Mouse (Mus musculus) E14TG2a.4 (cell line): Measurements from ENCODE around the gene Ntsr1.

Source experiments
- CTCF ChIP-seq: conservative IDR thresholded peaks from 2 replicates; pipeline ENCODE4 v1.5.1; 2014; ENCODE audit warnings: low read length
- POU5F1 ChIP-seq: IDR thresholded peaks from 2 replicates; pipeline ENCODE4 v1.6.1; 2014; ENCODE audit warnings: low read length, borderline replicate concordance

GRCm38 (mm10) chr2:180560245-180560644 is 60.5 kb downstream of the Ntsr1 start:
- TF ChIP-seq CTCF (peak; percentile 93), POU5F1 (no peak)
